Mouse (Mus musculus) retina, postnatal 1 day (tissue): ENCODE measurements around the gene Pigr.

Experiments
- DNase-seq: peaks from one replicate; pipeline ENCODE4 v3.0.0-alpha.2; 2012

Pigr gene

GRCm38 (mm10) chr1:130826448-130826847 is at the start of gene Pigr:
TSS of gene Pigr (plus strand) at chr1:130826684.
- DNase-seq: no peak

GRCm38 (mm10) chr1:130779867-130780266 is 46.6 kb upstream of the Pigr start:
- DNase-seq: no peak

- peak; percentile 18 for DNase-seq
These were observed 42.4 kb upstream of the Pigr start for GRCm38 (mm10) chr1:130784054-130784453.

- no peak for DNase-seq
These were observed 39.5 kb upstream of the Pigr start for GRCm38 (mm10) chr1:130787001-130787400.

GRCm38 (mm10) chr1:130789512-130790451 is 36.7 kb upstream of the Pigr start:
- DNase-seq: peak; percentile 18

- DNase-seq: no peak
These were observed 31.2 kb upstream of the Pigr start for GRCm38 (mm10) chr1:130795331-130795730.

- peak; percentile 54 for DNase-seq
These were observed 29.4 kb upstream of the Pigr start for GRCm38 (mm10) chr1:130796967-130797684.

GRCm38 (mm10) chr1:130798037-130798436 is 28.4 kb upstream of the Pigr start:
- no peak for DNase-seq

GRCm38 (mm10) chr1:130798551-130798950 is 27.9 kb upstream of the Pigr start:
- DNase-seq: no peak

- no peak for DNase-seq
These were observed 27.1 kb upstream of the Pigr start for GRCm38 (mm10) chr1:130799399-130799798.

GRCm38 (mm10) chr1:130800602-130801001 is 25.9 kb upstream of the Pigr start, which contains the start of gene Fcamr:
TSS of gene Fcamr (plus strand) at chr1:130800902.
- no peak for DNase-seq

- DNase-seq: no peak
These were observed 25.0 kb upstream of the Pigr start for GRCm38 (mm10) chr1:130801511-130801910.

GRCm38 (mm10) chr1:130802976-130803375 is 23.5 kb upstream of the Pigr start:
- DNase-seq: no peak

- no peak for DNase-seq
These were observed 22.2 kb upstream of the Pigr start for GRCm38 (mm10) chr1:130804279-130804678.

- DNase-seq: no peak
These were observed 15.6 kb upstream of the Pigr start for GRCm38 (mm10) chr1:130810906-130811305.

GRCm38 (mm10) chr1:130811316-130811715 is 15.2 kb upstream of the Pigr start:
- no peak for DNase-seq

GRCm38 (mm10) chr1:130819737-130820136 is 6.7 kb upstream of the Pigr start:
- DNase-seq: no peak

GRCm38 (mm10) chr1:130820316-130821148 is 6.0 kb upstream of the Pigr start:
- DNase-seq: no peak

- DNase-seq: no peak
These were observed 5.4 kb upstream of the Pigr start for GRCm38 (mm10) chr1:130821149-130821471.

- no peak for DNase-seq
These were observed 4.4 kb upstream of the Pigr start for GRCm38 (mm10) chr1:130821911-130822625.

- no peak for DNase-seq
These were observed 2.2 kb downstream of the Pigr start for GRCm38 (mm10) chr1:130828656-130829055.
